Mouse (Mus musculus) cortical plate, adult 2 months (tissue): ENCODE data around the gene Gale.

Experiments used
- CTCF ChIP-seq: fragments of 200-500 bp; IDR thresholded peaks from 2 replicates; pipeline ENCODE4 v1.5.1; 2011; ENCODE audit warnings: mild to moderate bottlenecking, control low read depth, low read length; ENCODE audit not compliant: insufficient read depth; ENCODE audit errors: extremely low read depth
- POLR2A ChIP-seq: fragments of 200-500 bp; IDR thresholded peaks from 2 replicates; pipeline ENCODE4 v1.6.1; 2011; ENCODE audit warnings: mild to moderate bottlenecking, low read length, control low read depth; ENCODE audit not compliant: insufficient read depth; ENCODE audit errors: extremely low read depth

- TF ChIP-seq CTCF (no peak), POLR2A (peak; percentile 83; the same call in 1 of the 2 replicates)
These were observed at the start of gene Gale for GRCm38 (mm10) chr4:135963457-135964193.
